Mouse (Mus musculus) heart, embryonic 11.5 days (tissue): ENCODE results near the gene Parp4. TPM values are rescaled to one million over a fixed set of nuclear protein-coding genes. Genes with fewer than 3 reads are reported as not detected.
A peak's percentile ranks its signal among the peaks of the same experiment; 100 is the strongest.

Experiments used
- ATAC-seq: fragments of 200-750 bp; cut with Nextera tagmentation; replicated peaks from 2 replicates; pipeline ENCODE4 v1.8.0; 2017; ENCODE audit warnings: moderate library complexity; ENCODE audit not compliant: insufficient number of reproducible peaks, low FRiP score, low TSS enrichment
- H3K27ac ChIP-seq: fragments of 300-500 bp; sonication (generic); 2 replicates; pipeline ENCODE4 v1.5.1; 2014; ENCODE audit warnings: mild to moderate bottlenecking, low read depth, low read length
- H3K27me3 ChIP-seq: fragments of 300-500 bp; sonication (generic); 2 replicates; pipeline ENCODE4 v1.6.1; 2014; ENCODE audit warnings: mild to moderate bottlenecking, low read length, mixed read lengths; ENCODE audit not compliant: control insufficient read depth, insufficient read depth
- H3K36me3 ChIP-seq: fragments of 300-500 bp; sonication (generic); 2 replicates; pipeline ENCODE4 v1.6.1; 2014; ENCODE audit warnings: mild to moderate bottlenecking, low read length, moderate library complexity, mixed read lengths; ENCODE audit not compliant: control insufficient read depth, insufficient read depth
- H3K4me1 ChIP-seq: fragments of 300-500 bp; sonication (generic); 2 replicates; pipeline ENCODE4 v1.6.1; 2014; ENCODE audit warnings: low read length; ENCODE audit not compliant: control insufficient read depth, insufficient read depth
- H3K4me2 ChIP-seq: fragments of 300-500 bp; sonication (generic); 2 replicates; pipeline ENCODE4 v1.6.1; 2014; ENCODE audit warnings: mild to moderate bottlenecking, moderate library complexity
- H3K4me3 ChIP-seq: fragments of 300-500 bp; sonication (generic); 2 replicates; pipeline ENCODE4 v1.5.1; 2014; ENCODE audit warnings: low read depth, low read length
- H3K9ac ChIP-seq: fragments of 300-500 bp; sonication (generic); 2 replicates; pipeline ENCODE4 v1.6.1; 2014; ENCODE audit warnings: mild to moderate bottlenecking, low read depth, low read length, moderate library complexity
- H3K9me3 ChIP-seq: fragments of 300-500 bp; sonication (generic); replicated peaks from 2 replicates; pipeline ENCODE4 v1.6.1; 2016; ENCODE audit warnings: low read length; ENCODE audit not compliant: control insufficient read depth
- WGBS: fragments of 180-500 bp; shearing (Covaris S2); extraction: QIAGEN DNeasy Blood & Tissue Kit; methylation state at CpG from one replicate; pipeline ENCODE4 v1.1.7; 2014; ENCODE audit not compliant: insufficient replicate concordance; 5-methylcytosine and 5-hydroxymethylcytosine counted together
- polyA plus RNA-seq: library from polyadenylated mRNA; unstranded; fragments of >200 nt; fragmentation: Nextera tagmentation; extraction: Ambion mirVana; gene quantifications from 2 replicates; pipeline ENCODE4 v1.2.1, GENCODE M21; 2014

Parp4 gene
- polyA plus RNA-seq: 8.9 and 12.6 TPM in 2 replicates

GRCm38 (mm10) chr14:56575416-56575815, at the start of gene Parp4, which contains the start of gene Cenpj:
Gene Parp4, plus strand, starts transcription at chr14:56575619.
Gene Cenpj, minus strand, starts transcription at chr14:56575425.
- Histone ChIP-seq H3K4me3 (peak within 1 kb of the TSS; percentile 61), H3K27ac (no peak within 1 kb of the TSS), H3K36me3 (no peaks in the 10 kb centered on the region), H3K27me3 (no peaks in the 10 kb centered on the region), H3K9me3 (no peaks in the 10 kb centered on the region), H3K9ac (peak within 1 kb of the TSS; percentile 74), H3K4me2 (peak within 1 kb of the TSS; percentile 70), H3K4me1 (peaks cover 6% of the 10 kb centered on the region)
- ATAC-seq: peak; percentile 89
- WGBS: under 1% methylated on average over 24 of the region's 24 CpGs

DNA sequence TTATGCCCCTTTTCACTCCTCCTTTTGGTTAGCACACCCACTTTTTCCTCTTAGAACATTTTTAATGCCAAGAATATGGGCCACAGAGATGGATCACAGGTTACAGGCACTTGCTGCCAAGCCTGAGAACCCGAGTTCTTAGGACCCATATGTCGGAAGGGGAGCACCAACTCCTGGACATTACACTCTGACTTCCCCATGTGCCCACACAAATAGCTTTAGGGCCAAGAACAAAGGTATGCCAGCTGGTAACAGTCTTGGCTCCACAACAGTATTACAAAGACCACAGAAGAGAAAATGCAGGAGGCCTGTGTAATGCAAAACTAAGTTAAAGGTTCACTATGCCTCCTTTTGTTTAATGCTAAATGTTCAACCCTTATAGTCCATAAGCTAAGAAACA, 44.6 kb upstream of the Parp4 start:
- Histone ChIP-seq H3K36me3 (peaks cover 10% of the 10 kb centered on the region), H3K4me1 (no peaks in the 10 kb centered on the region), H3K9ac (no peak overlapping the region), H3K4me2 (no peak overlapping the region), H3K9me3 (no peaks in the 10 kb centered on the region), H3K27me3 (no peaks in the 10 kb centered on the region), H3K4me3 (no peak overlapping the region), H3K27ac (no peak overlapping the region)
- no peak for ATAC-seq
- 87% methylated on average over 2 of the region's 2 CpGs for WGBS

GRCm38 (mm10) chr14:56544946-56545345, 30.5 kb upstream of the Parp4 start:
- Histone ChIP-seq H3K27ac (no peak overlapping the region), H3K9me3 (no peaks in the 10 kb centered on the region), H3K4me1 (no peaks in the 10 kb centered on the region), H3K4me3 (no peak overlapping the region), H3K4me2 (no peak overlapping the region), H3K36me3 (no peaks in the 10 kb centered on the region; the same call in 1 of the 2 replicates), H3K9ac (no peak overlapping the region), H3K27me3 (no peaks in the 10 kb centered on the region)
- WGBS: 90% methylated on average over 1 of the region's 1 CpGs
- ATAC-seq: no peak

DNA sequence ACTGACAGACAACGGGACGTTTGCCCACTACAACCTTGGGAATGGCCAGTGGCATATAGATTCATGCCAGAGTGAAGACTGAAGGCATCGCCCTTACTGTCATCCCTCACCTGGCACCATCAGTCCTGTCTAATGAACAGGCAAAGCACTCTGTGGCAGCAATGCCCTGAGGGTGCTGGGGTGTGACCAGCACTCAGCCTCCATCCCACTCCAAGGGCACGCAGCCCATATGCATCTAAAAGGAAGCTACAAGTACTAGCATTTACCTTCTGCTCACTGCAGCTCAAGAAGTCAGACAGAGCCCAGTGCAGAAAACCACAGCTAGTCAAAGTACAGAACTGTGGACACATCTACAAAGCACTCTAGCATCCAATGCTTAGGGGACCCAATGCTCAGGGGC, 29.9 kb upstream of the Parp4 start:
- no peak for ATAC-seq
- H3K27me3 ChIP-seq: no peaks in the 10 kb centered on the region
- no peak overlapping the region for H3K9ac ChIP-seq
- H3K9me3 ChIP-seq: no peaks in the 10 kb centered on the region
- WGBS: 88% methylated on average over 4 of the region's 4 CpGs
- no peak overlapping the region for H3K27ac ChIP-seq
- H3K4me2 ChIP-seq: no peak overlapping the region
- H3K36me3 ChIP-seq: no peaks in the 10 kb centered on the region; the same call in 1 of the 2 replicates
- no peaks in the 10 kb centered on the region for H3K4me1 ChIP-seq
- H3K4me3 ChIP-seq: no peak overlapping the region

DNA sequence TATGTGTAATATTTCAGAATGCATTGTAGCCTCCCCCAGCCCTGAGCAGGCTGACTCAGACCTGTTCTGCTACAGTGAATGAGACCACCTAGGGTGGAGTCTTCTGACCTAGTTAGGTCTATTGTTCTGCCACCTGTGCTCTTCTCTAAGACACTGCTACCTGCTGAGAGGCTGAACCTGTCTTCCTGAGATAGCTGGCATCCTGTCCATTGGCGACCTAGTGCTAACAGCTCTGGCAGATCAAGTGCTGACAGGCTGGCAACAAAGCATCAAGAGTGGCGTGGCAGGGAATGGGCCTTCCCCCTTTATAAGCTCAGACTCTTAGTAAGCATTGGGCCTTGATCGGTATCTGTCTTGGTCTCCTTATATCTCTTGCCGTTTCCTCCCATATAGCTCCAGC, 24.5 kb upstream of the Parp4 start:
- H3K4me3 ChIP-seq: no peak overlapping the region
- WGBS: 81% methylated on average over 4 of the region's 4 CpGs
- H3K36me3 ChIP-seq: peaks cover 5% of the 10 kb centered on the region
- H3K9ac ChIP-seq: no peak overlapping the region
- H3K4me1 ChIP-seq: no peaks in the 10 kb centered on the region
- H3K27me3 ChIP-seq: no peaks in the 10 kb centered on the region
- H3K9me3 ChIP-seq: no peaks in the 10 kb centered on the region
- no peak overlapping the region for H3K27ac ChIP-seq
- ATAC-seq: no peak
- no peak overlapping the region for H3K4me2 ChIP-seq

GRCm38 (mm10) chr14:56552924-56553323, 22.5 kb upstream of the Parp4 start:
- no peak overlapping the region for H3K4me2 ChIP-seq
- no peaks in the 10 kb centered on the region for H3K9me3 ChIP-seq
- no peak overlapping the region for H3K4me3 ChIP-seq
- ATAC-seq: no peak
- H3K27me3 ChIP-seq: no peaks in the 10 kb centered on the region
- peaks cover 5% of the 10 kb centered on the region for H3K36me3 ChIP-seq
- H3K27ac ChIP-seq: no peak overlapping the region
- 88% methylated on average over 6 of the region's 6 CpGs for WGBS
- H3K9ac ChIP-seq: no peak overlapping the region
- H3K4me1 ChIP-seq: no peaks in the 10 kb centered on the region

DNA sequence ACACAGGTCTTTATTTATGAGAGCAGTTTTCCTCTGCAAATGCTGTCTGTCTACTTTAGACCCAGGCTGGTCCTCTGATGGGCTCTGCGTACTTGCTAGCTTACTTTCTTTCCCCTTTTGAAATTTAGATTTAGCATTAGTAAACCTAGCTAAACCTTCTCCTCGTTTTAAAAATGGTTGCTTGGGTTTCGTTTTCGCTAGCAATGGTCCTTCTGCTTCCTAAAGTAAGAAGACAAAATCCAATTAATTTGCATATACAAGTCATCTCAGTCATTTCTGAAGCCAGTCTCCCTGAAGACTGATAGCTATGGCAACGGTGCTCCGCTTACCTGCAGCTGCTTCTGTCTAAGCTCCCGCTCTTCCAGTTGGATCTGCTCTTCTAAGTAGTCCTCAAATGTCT, 22.1 kb upstream of the Parp4 start:
- Histone ChIP-seq H3K36me3 (peaks cover 5% of the 10 kb centered on the region), H3K27me3 (no peaks in the 10 kb centered on the region), H3K27ac (no peak overlapping the region), H3K4me3 (no peak overlapping the region), H3K9ac (no peak overlapping the region), H3K9me3 (no peaks in the 10 kb centered on the region), H3K4me2 (no peak overlapping the region), H3K4me1 (no peaks in the 10 kb centered on the region)
- ATAC-seq: no peak
- 88% methylated on average over 7 of the region's 7 CpGs for whole genome bisulfite sequencing

- no peak overlapping the region for H3K4me3 ChIP-seq
- no peak overlapping the region for H3K4me2 ChIP-seq
- 96% methylated on average over 2 of the region's 2 CpGs for WGBS
- H3K9ac ChIP-seq: no peak overlapping the region
- ATAC-seq: no peak
- no peak overlapping the region for H3K27ac ChIP-seq
- no peaks in the 10 kb centered on the region for H3K4me1 ChIP-seq
- no peaks in the 10 kb centered on the region for H3K9me3 ChIP-seq
- H3K27me3 ChIP-seq: no peaks in the 10 kb centered on the region
- peaks cover 5% of the 10 kb centered on the region for H3K36me3 ChIP-seq
These were observed 20.7 kb upstream of the Parp4 start for GRCm38 (mm10) chr14:56554716-56555115.

DNA sequence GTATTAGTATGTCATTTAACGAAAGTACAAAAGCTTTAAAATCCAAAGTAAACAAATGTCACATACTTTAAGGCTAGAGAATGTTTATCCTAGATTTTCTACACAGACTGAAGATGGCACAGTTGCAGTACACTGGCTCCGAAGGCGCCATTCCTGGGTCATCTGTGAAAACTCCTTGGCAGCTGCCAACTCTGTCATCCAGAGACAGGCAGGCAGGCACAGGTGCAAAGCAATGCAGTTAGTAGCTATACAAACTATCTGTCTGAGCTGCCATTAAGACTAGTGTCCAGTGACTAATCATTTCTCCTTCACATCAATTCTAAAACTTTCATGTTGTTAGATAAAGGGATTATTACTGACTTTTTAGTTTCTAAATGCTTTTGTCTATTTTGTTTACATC, 16.3 kb upstream of the Parp4 start:
- WGBS: 91% methylated on average over 3 of the region's 3 CpGs
- H3K27me3 ChIP-seq: no peaks in the 10 kb centered on the region

More for the DNA sequence above, 16.3 kb upstream of the Parp4 start:
- no peak overlapping the region for H3K4me2 ChIP-seq
- H3K9ac ChIP-seq: no peak overlapping the region
- no peak overlapping the region for H3K4me3 ChIP-seq
- H3K9me3 ChIP-seq: no peaks in the 10 kb centered on the region
- no peak overlapping the region for H3K27ac ChIP-seq
- H3K36me3 ChIP-seq: peaks cover 7% of the 10 kb centered on the region; the same call in 1 of the 2 replicates
- ATAC-seq: no peak
- no peaks in the 10 kb centered on the region for H3K4me1 ChIP-seq
